Comparison of ENCODE assay signal across 8 mouse cellular contexts in genomic region chr13:29604241-29604640, GRCm38 (mm10).
DNase-seq lines count a peak whose midpoint lies in the region; ATAC-seq and TF ChIP-seq lines count a peak whose summit lies in the region.

No protein-coding gene starts in this region.

- no peaks in the 10 kb centered on the region for H3K9me3 ChIP-seq in forebrain, embryonic 13.5 days (replicated peaks)
- H3K9me3 ChIP-seq in hindbrain, embryonic 12.5 days (replicated peaks), result no peaks in the 10 kb centered on the region
- H3K9me3 ChIP-seq in midbrain, embryonic 12.5 days, result no peaks in the 10 kb centered on the region
- H3K9me3 ChIP-seq in stomach, embryonic 14.5 days (ENCODE audit: control insufficient read depth, low read depth, low read length), result no peaks in the 10 kb centered on the region

- H3K9ac ChIP-seq in forebrain, embryonic 13.5 days, result no peak overlapping the region
- H3K9ac ChIP-seq in hindbrain, embryonic 12.5 days, result no peak overlapping the region
- H3K9ac ChIP-seq in midbrain, embryonic 12.5 days (replicated peaks), result no peak overlapping the region
- H3K9ac ChIP-seq in stomach, embryonic 14.5 days (replicated peaks; ENCODE audit: low read depth, low read length), result no peak overlapping the region

- no peak overlapping the region for H3K27ac ChIP-seq in forebrain, embryonic 13.5 days
- no peak overlapping the region for H3K27ac ChIP-seq in hindbrain, embryonic 12.5 days
- H3K27ac ChIP-seq in midbrain, embryonic 12.5 days (replicated peaks), result 0 out of 2 replicates have a peak overlapping the region, but pooled peaks have one; percentile 42
- H3K27ac ChIP-seq in stomach, embryonic 14.5 days (ENCODE audit: low read length), result no peak overlapping the region

- TF ChIP-seq CTCF in brain, embryonic 14.5 days (IDR thresholded peaks at IDR 0.05; ENCODE audit: borderline replicate concordance, extremely low read depth, insufficient read depth, insufficient read length), result peak; percentile 94

- intact Hi-C loops in left cerebral cortex, postnatal 14 days (cut with DNase I), result loop anchor here (2.0 kb wide), 1 partner anchor 645 kb away; no protein-coding TSS in a partner anchor

- no peak for TF ChIP-seq POLR2A in brain, embryonic 14.5 days (IDR thresholded peaks at IDR 0.05; ENCODE audit: borderline replicate concordance, extremely low read depth, insufficient read depth, insufficient read length, poor library complexity, severe bottlenecking)

- ATAC-seq in cerebellum, adult (ENCODE audit: insufficient number of reproducible peaks, low FRiP score, low TSS enrichment), result 0 out of 2 replicates have a peak, but pooled peaks have one; percentile 59
- ATAC-seq in forebrain, embryonic 13.5 days, result peak; percentile 92
- ATAC-seq in hindbrain, embryonic 12.5 days (ENCODE audit: low FRiP score), result peak; percentile 87
- peak; percentile 88 for ATAC-seq in midbrain, embryonic 12.5 days (ENCODE audit: low FRiP score, low read depth)
- 0 out of 2 replicates have a peak, but pooled peaks have one; percentile 58 for ATAC-seq in stomach, embryonic 14.5 days (ENCODE audit: insufficient number of reproducible peaks, insufficient read depth, low FRiP score, low read depth)

- 24% methylated on average over 6 of the region's 7 CpGs for WGBS in forebrain, embryonic 13.5 days
- 27% methylated on average over 6 of the region's 7 CpGs for WGBS in hindbrain, embryonic 12.5 days
- 24% methylated on average over 6 of the region's 7 CpGs for WGBS in midbrain, embryonic 12.5 days
- 23% methylated on average over 6 of the region's 7 CpGs for WGBS in stomach, embryonic 14.5 days

- H3K36me3 ChIP-seq in forebrain, embryonic 13.5 days (ENCODE audit: poor library complexity, severe bottlenecking), result no peaks in the 10 kb centered on the region
- no peaks in the 10 kb centered on the region for H3K36me3 ChIP-seq in hindbrain, embryonic 12.5 days
- H3K36me3 ChIP-seq in midbrain, embryonic 12.5 days, result no peaks in the 10 kb centered on the region
- no peaks in the 10 kb centered on the region for H3K36me3 ChIP-seq in stomach, embryonic 14.5 days (ENCODE audit: control insufficient read depth, insufficient read depth, low read length)

- no peaks in the 10 kb centered on the region for H3K27me3 ChIP-seq in forebrain, embryonic 13.5 days
- H3K27me3 ChIP-seq in hindbrain, embryonic 12.5 days, result no peaks in the 10 kb centered on the region
- no peaks in the 10 kb centered on the region for H3K27me3 ChIP-seq in midbrain, embryonic 12.5 days
- H3K27me3 ChIP-seq in stomach, embryonic 14.5 days (ENCODE audit: control insufficient read depth, insufficient read depth, low read length), result no peaks in the 10 kb centered on the region

- H3K4me1 ChIP-seq in forebrain, embryonic 13.5 days, result peaks cover 15% of the 10 kb centered on the region
- peaks cover 12% of the 10 kb centered on the region for H3K4me1 ChIP-seq in hindbrain, embryonic 12.5 days
- peaks cover 13% of the 10 kb centered on the region for H3K4me1 ChIP-seq in midbrain, embryonic 12.5 days
- no peaks in the 10 kb centered on the region for H3K4me1 ChIP-seq in stomach, embryonic 14.5 days (ENCODE audit: control insufficient read depth, insufficient read depth, low read length)

- H3K4me3 ChIP-seq in forebrain, embryonic 13.5 days, result no peak overlapping the region
- no peak overlapping the region for H3K4me3 ChIP-seq in hindbrain, embryonic 12.5 days
- no peak overlapping the region for H3K4me3 ChIP-seq in midbrain, embryonic 12.5 days
- no peak overlapping the region for H3K4me3 ChIP-seq in stomach, embryonic 14.5 days (ENCODE audit: low read depth, low read length)

- DNase-seq in cerebellum, adult 11-12 months, result no peak
- DNase-seq in brain, embryonic 14.5 days (ENCODE audit: low read depth), result peak; percentile 90
- peak; percentile 30 to 62 for DNase-seq in left cerebral cortex, postnatal 14 days (ENCODE audit: low spot score in 2 of 2)

- H3K4me2 ChIP-seq in forebrain, embryonic 13.5 days, result no peak overlapping the region
- no peak overlapping the region for H3K4me2 ChIP-seq in hindbrain, embryonic 12.5 days (replicated peaks)
- H3K4me2 ChIP-seq in midbrain, embryonic 12.5 days (replicated peaks), result no peak overlapping the region
- no peak overlapping the region for H3K4me2 ChIP-seq in stomach, embryonic 14.5 days (replicated peaks; ENCODE audit: low read depth, low read length)
